Mouse (Mus musculus) left cerebral cortex, postnatal 10 days (tissue): ENCODE measurements at regions not wholly inside any gene's neighbourhood (a gene's known extent, or its start where the extent isn't known, plus 50 kb on each side); places are given as distances from the start of the nearest gene placed in this dataset.
A peak's percentile ranks its signal among the peaks of the same experiment; 100 is the strongest.

ENCODE experiments used
- DNase-seq, 2 experiments: peaks; one replicate each; pipeline ENCODE4 v3.0.0; 2021 to 2022; ENCODE audit warnings: low spot score in 2 of 2, mixed read lengths in 1 of 2; ENCODE audit errors: extremely low spot score in 1 of 2
- intact Hi-C: fragments of 180-260 bp; cut with DNase I; formaldehyde crosslinking; loops from one replicate; pipeline ENCODE4 v1.15.1; 2025

DNA sequence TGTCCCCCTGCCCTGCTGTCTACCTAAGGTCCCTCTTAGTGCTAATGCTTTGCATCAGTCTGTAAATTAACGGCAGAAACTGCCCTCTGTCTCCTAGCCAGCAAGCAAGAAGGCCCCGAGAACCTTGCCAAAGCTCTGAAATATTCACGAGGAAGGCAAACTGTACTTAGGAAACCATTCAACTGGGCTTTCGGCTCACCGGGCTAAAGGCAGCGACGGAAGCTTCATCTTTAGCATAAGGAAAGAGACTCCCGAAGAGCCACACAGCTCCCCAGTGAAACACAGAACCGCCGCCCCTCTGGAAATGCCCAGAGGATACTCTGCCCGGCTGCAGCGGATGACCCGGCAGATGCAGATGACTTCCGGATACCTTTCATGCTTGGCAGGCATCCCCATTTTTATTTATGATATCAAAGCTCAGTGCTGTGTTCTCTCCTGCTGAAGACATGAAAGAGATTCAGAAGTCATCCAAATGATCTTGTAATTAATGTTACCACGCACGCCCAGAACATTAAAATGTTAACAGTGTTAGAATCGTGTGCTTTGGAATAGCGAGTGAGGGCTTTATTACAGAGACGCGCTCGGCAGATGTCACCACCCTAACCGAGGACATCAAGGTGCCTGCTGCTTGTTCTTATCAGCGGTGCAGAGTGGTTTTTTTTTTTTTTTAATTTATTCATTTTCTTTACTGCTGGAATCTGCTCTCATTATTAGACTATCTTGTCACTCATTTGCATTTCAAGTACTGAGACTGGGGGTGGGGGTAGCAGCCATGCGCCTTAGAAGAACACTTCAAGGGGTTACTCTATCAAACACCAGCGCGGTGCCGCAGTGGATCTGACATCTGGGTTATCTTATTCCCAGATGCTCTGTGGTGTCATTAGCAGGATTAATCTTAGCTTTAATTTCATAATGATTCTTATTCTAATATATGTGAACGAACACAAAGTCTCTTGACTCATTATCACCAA, 127.2 kb downstream of the Zfp326 start:
- no peak for DNase-seq
- intact Hi-C loops: loop anchor here (5.0 kb wide), 1 partner anchor 449 kb away; no protein-coding TSS in a partner anchor

DNA sequence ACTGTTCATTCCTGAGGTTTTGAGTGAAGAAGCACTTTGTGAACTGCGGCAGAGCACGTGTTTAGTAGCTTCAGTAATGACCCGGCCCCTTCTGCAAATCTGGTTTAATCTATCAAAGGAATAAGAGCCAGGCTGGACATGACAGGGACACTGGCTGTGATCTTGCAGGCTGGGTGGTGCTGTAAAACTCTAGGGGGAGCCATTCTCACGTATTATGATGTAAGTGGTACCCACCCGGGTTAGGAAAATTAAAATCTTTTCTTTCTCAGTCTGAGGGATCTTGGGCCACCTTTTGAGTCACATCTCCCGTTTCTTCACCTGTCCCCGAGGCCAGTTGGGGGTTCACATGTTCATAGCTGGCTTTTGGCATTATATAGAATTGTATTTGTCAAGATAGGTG, 126.0 kb downstream of the Zfp326 start:
- intact Hi-C loops: loop anchor here (5.0 kb wide), 1 partner anchor 450 kb away; no protein-coding TSS in a partner anchor
- DNase-seq: peak in 1 of 2 experiments; percentile 40

- intact Hi-C loops: no loop called here
- no peak for DNase-seq
Measured at GRCm38 (mm10) chr5:105994218-105994617, 117.9 kb downstream of the Zfp326 start.

GRCm38 (mm10) chr5:105993066-105993760, 116.8 kb downstream of the Zfp326 start:
- intact Hi-C loops: no loop called here
- DNase-seq: no peak

- no peak for DNase-seq
- intact Hi-C loops: no loop called here
Measured at GRCm38 (mm10) chr5:105990777-105991176, 114.4 kb downstream of the Zfp326 start.

DNA sequence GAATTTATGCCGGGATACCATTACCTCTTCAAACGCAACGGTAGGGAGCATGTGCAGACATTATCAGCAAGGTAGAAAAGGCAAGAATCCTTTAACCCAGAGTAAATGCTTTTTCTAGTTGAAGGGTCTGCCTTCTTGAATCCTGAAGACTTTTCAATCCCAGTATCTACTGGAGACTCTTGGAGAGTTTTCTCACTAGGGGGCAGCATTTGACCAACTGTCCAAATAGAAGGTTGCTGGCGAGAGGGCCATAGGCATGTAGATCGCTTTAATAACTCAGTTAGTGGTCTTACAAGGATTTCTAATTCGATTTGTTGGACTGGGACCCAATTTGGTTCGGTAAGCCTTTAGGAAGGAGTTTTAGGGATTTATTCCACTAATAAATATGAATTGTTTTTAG, 110.0 kb downstream of the Zfp326 start:
- intact Hi-C loops: loop anchor here (10.0 kb wide), 1 partner anchor 818 kb away; no protein-coding TSS in a partner anchor
- DNase-seq: peak; percentile 40 to 41

- no peak for DNase-seq
- intact Hi-C loops: loop anchor here (10.0 kb wide), 1 partner anchor 822 kb away; no protein-coding TSS in a partner anchor
Measured at GRCm38 (mm10) chr5:105983131-105983530, 106.8 kb downstream of the Zfp326 start.

GRCm38 (mm10) chr5:105976746-105977145, 100.4 kb downstream of the Zfp326 start:
- DNase-seq: no peak
- intact Hi-C loops: no loop called here

DNA sequence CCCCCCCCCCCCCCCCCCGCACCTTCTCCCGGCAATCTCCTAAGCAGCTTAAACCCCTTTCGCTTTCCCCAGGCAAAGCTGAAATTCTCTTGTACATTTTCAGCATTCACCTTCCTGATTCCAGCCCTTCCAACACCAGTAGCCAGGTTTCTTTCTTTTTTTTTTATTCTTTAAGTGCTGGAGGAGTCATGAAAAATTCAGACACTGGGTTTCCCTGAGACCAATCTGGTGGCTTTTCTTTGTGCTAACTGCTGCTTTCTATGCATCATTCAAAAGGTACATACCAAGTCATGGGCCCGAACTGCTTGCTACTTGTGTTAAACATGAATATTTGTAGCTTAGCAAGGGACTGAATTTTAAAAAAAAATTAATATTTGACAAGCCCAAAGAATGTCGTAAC, 99.7 kb downstream of the Zfp326 start:
- DNase-seq: no peak
- intact Hi-C loops: no loop called here

DNA sequence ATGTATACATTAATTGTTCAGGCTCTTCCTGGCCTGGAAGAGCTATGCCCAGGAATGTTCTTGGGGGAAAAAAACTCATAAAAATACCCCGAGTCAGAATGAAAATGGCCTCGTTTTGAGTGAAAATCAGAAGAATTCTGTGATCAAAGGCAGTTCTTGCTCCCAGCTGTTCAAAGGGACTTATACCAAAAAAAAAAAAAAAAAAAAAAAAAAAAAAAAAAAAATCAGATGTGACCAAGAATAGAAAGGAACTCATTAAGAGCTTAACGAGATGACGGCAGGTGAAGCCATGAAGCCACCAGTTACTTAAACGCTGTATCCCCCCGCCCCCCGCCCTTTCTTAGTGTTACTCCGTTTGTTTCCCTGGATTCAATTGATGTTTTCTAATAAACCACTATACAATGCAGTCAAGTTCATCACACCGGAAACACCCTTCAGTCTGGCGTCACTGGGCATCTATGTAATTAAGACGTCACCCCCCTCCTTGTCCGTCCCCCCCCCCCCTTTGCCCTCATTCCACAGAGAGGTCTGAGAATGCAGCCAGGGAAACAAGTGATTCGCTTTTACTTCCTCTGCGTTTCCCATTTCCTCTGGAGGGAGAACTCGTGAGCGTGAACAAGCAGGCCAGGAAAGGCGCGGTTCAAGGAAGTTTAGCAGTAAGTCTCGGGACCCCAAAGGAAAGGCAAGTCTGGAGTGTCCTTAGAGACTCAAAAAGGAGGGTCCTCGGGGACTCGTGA, 99.1 kb downstream of the Zfp326 start:
- no peak for DNase-seq
- intact Hi-C loops: no loop called here

DNA sequence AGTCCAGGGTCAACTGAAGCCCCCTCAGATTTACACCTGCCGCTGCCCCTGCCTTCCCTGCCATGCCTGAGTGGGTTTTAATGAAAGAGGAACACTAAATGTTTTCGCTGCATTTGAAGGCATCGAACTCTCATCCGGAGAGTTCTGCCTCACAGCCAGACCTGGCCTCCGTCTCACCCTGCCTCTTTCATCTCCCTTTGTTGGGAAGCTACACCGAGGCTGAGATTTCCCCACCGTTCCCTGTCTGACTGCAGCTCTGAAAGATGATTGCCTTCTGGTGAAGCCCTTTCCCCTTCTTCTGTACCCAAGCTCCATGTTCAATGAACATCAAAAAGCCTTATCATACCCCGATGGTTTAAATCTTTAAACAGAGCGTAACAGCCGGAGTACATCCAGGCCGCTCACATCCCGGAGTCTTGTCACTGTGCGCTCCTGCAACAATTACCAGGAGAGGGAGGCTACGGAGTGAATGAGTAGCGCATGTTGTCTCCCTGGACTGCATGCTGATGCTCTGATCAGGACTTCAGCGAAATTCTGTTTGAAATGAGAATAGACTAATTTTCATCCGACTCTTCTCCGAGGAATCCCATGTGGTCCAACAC, 98.3 kb downstream of the Zfp326 start:
- no peak for DNase-seq
- intact Hi-C loops: no loop called here
